Mouse (Mus musculus): ENCODE measurements around the gene Tnp2.

GRCm38 (mm10) chr16:10790702-10791101, 2.2 kb upstream of the Tnp2 start, which contains the start of gene Prm3:
- TF ChIP-seq CTCF (IDR thresholded peaks at IDR 0.05; ENCODE audit: borderline replicate concordance, insufficient read depth, low read length) = no peak
- TF ChIP-seq POLR2A (IDR thresholded peaks at IDR 0.05; ENCODE audit: low read depth, low read length) = no peak
